15 mouse cellular contexts compared by ENCODE assay signal in genomic region chr14:75147706-75148105, GRCm38 (mm10). TPM values are rescaled to one million over a fixed set of nuclear protein-coding genes. Genes with fewer than 3 reads are reported as not detected.
DNase-seq lines count a peak whose midpoint lies in the region; ATAC-seq and TF ChIP-seq lines count a peak whose summit lies in the region.
"Not testable (repeated sequence)": the region's sequence is repeated elsewhere in the genome, so short reads cannot be mapped to it uniquely, and the experiment has no call there.
"Had no signal": no experiment of that assay in that cellular context is flagged by ENCODE, and none has a peak within 500 bp of the region (broad histone marks: within the 10 kb centered on the region; RNA-seq: fewer than 3 reads in every experiment).

No protein-coding gene starts in this region.

- H3K4me2 ChIP-seq in liver, embryonic 12.5 days: not testable (repeated sequence)
- H3K4me2 ChIP-seq in liver, embryonic 15.5 days: 0 out of 2 replicates have a peak overlapping the region, but pooled peaks have one; percentile 8

- not testable (repeated sequence) for H3K9me3 ChIP-seq in heart, embryonic 10.5 days; liver, embryonic 12.5 days (replicated peaks); liver, embryonic 15.5 days (replicated peaks)

- TF ChIP-seq CTCF in bone marrow macrophage, adult 2 months (IDR thresholded peaks at IDR 0.05; ENCODE audit: low read depth, low read length); spleen, adult 2 months (IDR thresholded peaks at IDR 0.05; ENCODE audit: extremely low read depth, insufficient read depth, insufficient read length, insufficient replicate concordance): not testable (repeated sequence)

- WGBS in heart, embryonic 10.5 days: 80% methylated on average over 2 of the region's 2 CpGs
- 30% methylated on average over 2 of the region's 2 CpGs for WGBS in liver, embryonic 12.5 days (ENCODE audit: insufficient replicate concordance)
- 37% methylated on average over 2 of the region's 2 CpGs for WGBS in liver, embryonic 15.5 days (ENCODE audit: insufficient replicate concordance)
- 20% methylated on average over 2 of the region's 2 CpGs for whole genome bisulfite sequencing in spleen, adult 2 months

- DNase-seq in B cell, adult 2 months: peak; percentile 22 to 45
- peak; percentile 53 for DNase-seq in heart, embryonic 10.5 days (ENCODE audit: low spot score)
- DNase-seq in spleen, adult 2 months (ENCODE audit: low read depth in 1 of 2, low spot score in 2 of 2): not testable (repeated sequence)
- peak; percentile 59 for DNase-seq in splenic B cell, adult 2 months (ENCODE audit: low read depth, low spot score)

- not testable (repeated sequence) for ATAC-seq in liver, embryonic 12.5 days; liver, embryonic 15.5 days (ENCODE audit: insufficient read depth)

- peaks cover 38% of the 10 kb centered on the region for H3K4me1 ChIP-seq in bone marrow macrophage, adult 2 months (ENCODE audit: control insufficient read depth, insufficient read depth, low read length)
- H3K4me1 ChIP-seq in heart, embryonic 10.5 days; spleen, adult 2 months (ENCODE audit: control insufficient read depth, insufficient read depth, insufficient read length): not testable (repeated sequence)
- peaks cover 17% of the 10 kb centered on the region for H3K4me1 ChIP-seq in liver, embryonic 12.5 days
- H3K4me1 ChIP-seq in liver, embryonic 15.5 days (replicated peaks): peaks cover 21% of the 10 kb centered on the region

- not testable (repeated sequence) for H3K9ac ChIP-seq in liver, embryonic 12.5 days; liver, embryonic 15.5 days

- H3K27ac ChIP-seq in bone marrow macrophage, adult 2 months (ENCODE audit: insufficient read depth, low read depth, low read length): peak overlapping the region; percentile 80
- H3K27ac ChIP-seq in heart, embryonic 10.5 days; liver, embryonic 15.5 days (replicated peaks): not testable (repeated sequence)
- H3K27ac ChIP-seq in liver, embryonic 12.5 days: 0 out of 2 replicates have a peak overlapping the region, but pooled peaks have one; percentile 40
- peak overlapping the region; percentile 50 for H3K27ac ChIP-seq in spleen, adult 2 months (ENCODE audit: insufficient read depth, low read length)

- peak overlapping the region; percentile 25; the same call in 1 of the 2 replicates for H3K4me3 ChIP-seq in bone marrow macrophage, adult 2 months (ENCODE audit: insufficient read depth, low read length)
- not testable (repeated sequence) for H3K4me3 ChIP-seq in heart, embryonic 10.5 days; liver, embryonic 12.5 days; liver, embryonic 15.5 days (replicated peaks); spleen, adult 2 months (ENCODE audit: extremely low read depth, insufficient read depth, insufficient read length)

- not testable (repeated sequence) for H3K27me3 ChIP-seq in heart, embryonic 10.5 days (ENCODE audit: insufficient read depth, poor library complexity, severe bottlenecking); liver, embryonic 12.5 days (replicated peaks); liver, embryonic 15.5 days; spleen, adult 2 months (ENCODE audit: control insufficient read depth, insufficient read depth, low read length); splenic B cell, adult 2 months (ENCODE audit: control insufficient read depth, insufficient read depth, low read length, poor library complexity, severe bottlenecking)

- TF ChIP-seq POLR2A in bone marrow macrophage, adult 2 months (IDR thresholded peaks at IDR 0.05; ENCODE audit: borderline replicate concordance, low read depth, low read length); spleen, adult 2 months (IDR thresholded peaks at IDR 0.05; ENCODE audit: low read depth, low read length): not testable (repeated sequence)

- H3K36me3 ChIP-seq in heart, embryonic 10.5 days; liver, embryonic 12.5 days; liver, embryonic 15.5 days (replicated peaks); spleen, adult 2 months (ENCODE audit: control insufficient read depth, insufficient read depth, low read length); splenic B cell, adult 2 months (ENCODE audit: control insufficient read depth, insufficient read depth, low read length, poor library complexity, severe bottlenecking): not testable (repeated sequence)

RNA-seq across cellular contexts. Expression of gene Lcp1, which starts 16.8 kb away (rescaled TPM):
- 932 and 1,066 TPM in 2 replicates for polyA plus RNA-seq in bone marrow macrophage, adult 2 months (2012; ENCODE audit: insufficient read depth, insufficient read length, missing spikeins)
- polyA plus RNA-seq in heart, embryonic 10.5 days (2016; fragmentation: Nextera tagmentation; extraction: Ambion mirVana): 25.5 and 30.8 TPM in 2 replicates
- polyA plus RNA-seq in liver, embryonic 12.5 days (2016; fragmentation: Nextera tagmentation; extraction: Ambion mirVana): 36.2 and 39.8 TPM in 2 replicates
- polyA plus RNA-seq in liver, embryonic 15.5 days (2015; fragmentation: Nextera tagmentation; extraction: Ambion mirVana): 39.6 and 40.9 TPM in 2 replicates
- polyA plus RNA-seq in spleen, adult 2 months (2012; rRNA removed): 62.6 and 72.9 TPM in 2 replicates

RNA-seq across cellular contexts. Expression of gene Lrrc63, which starts 17.0 kb away (rescaled TPM):
- 0.36 and 0.43 TPM in 2 replicates for polyA plus RNA-seq in bone marrow macrophage, adult 2 months (2012; ENCODE audit: insufficient read depth, insufficient read length, missing spikeins)
- 0.13 TPM in 1 of 2 replicates, not detected in the other for polyA plus RNA-seq in heart, embryonic 10.5 days (2016; fragmentation: Nextera tagmentation; extraction: Ambion mirVana)
- not detected in 2 replicates for polyA plus RNA-seq in liver, embryonic 12.5 days (2016; fragmentation: Nextera tagmentation; extraction: Ambion mirVana)
- not detected in 2 replicates for polyA plus RNA-seq in liver, embryonic 15.5 days (2015; fragmentation: Nextera tagmentation; extraction: Ambion mirVana)
- polyA plus RNA-seq in spleen, adult 2 months (2012; rRNA removed): 0.04 TPM in 1 of 2 replicates, not detected in the other
- polyA plus RNA-seq: activated CD4-positive, CD25-positive, alpha-beta regulatory T cell, adult 4 months; C2C12; embryonic facial prominence, embryonic 13.5 days; embryonic facial prominence, embryonic 15.5 days; erythroblast, embryonic 14.5 days; forebrain, embryonic 14.5 days; forebrain, embryonic 16.5 days; Patski had no signal

Comparison
In these comparisons a context has a peak if more than half of its experiments do, and no peak if none do; other contexts are left out.
1. RNA of gene Lcp1, which starts 16.8 kb away (polyA plus RNA-seq): 932 to 1,066 TPM in bone marrow macrophage, adult 2 months; 62.6 to 72.9 TPM in spleen, adult 2 months, 39.6 to 40.9 TPM in liver, embryonic 15.5 days, 36.2 to 39.8 TPM in liver, embryonic 12.5 days and 25.5 to 30.8 TPM in heart, embryonic 10.5 days; every median in the first group is over 10 times any median in the second.